Mouse (Mus musculus) embryonic facial prominence, embryonic 13.5 days (tissue): ENCODE measurements around the gene Gas7. TPM values are rescaled to one million over a fixed set of nuclear protein-coding genes. Genes with fewer than 3 reads are reported as not detected.
A peak's percentile ranks its signal among the peaks of the same experiment; 100 is the strongest.

Source experiments
- ATAC-seq: fragments of 200-750 bp; cut with Nextera tagmentation; 2 replicates; pipeline ENCODE4 v1.8.0; 2017; ENCODE audit warnings: low read depth; ENCODE audit not compliant: insufficient number of reproducible peaks, insufficient read depth, low FRiP score, low TSS enrichment
- H3K27ac ChIP-seq: fragments of 300-500 bp; sonication (generic); 2 replicates; pipeline ENCODE4 v1.5.1; 2015; ENCODE audit warnings: moderate library complexity, mild to moderate bottlenecking, inconsistent platforms
- H3K27me3 ChIP-seq: fragments of 300-500 bp; sonication (generic); 2 replicates; pipeline ENCODE4 v1.6.1; 2015; ENCODE audit warnings: mild to moderate bottlenecking, inconsistent platforms
- H3K36me3 ChIP-seq: fragments of 300-500 bp; sonication (generic); 2 replicates; pipeline ENCODE4 v1.6.1; 2015; ENCODE audit warnings: mild to moderate bottlenecking, inconsistent platforms
- H3K4me1 ChIP-seq: fragments of 300-500 bp; sonication (generic); 2 replicates; pipeline ENCODE4 v1.6.1; 2015; ENCODE audit warnings: inconsistent platforms
- H3K4me2 ChIP-seq: fragments of 300-500 bp; sonication (generic); 2 replicates; pipeline ENCODE4 v1.6.1; 2015; ENCODE audit warnings: moderate library complexity, mild to moderate bottlenecking, inconsistent platforms
- H3K4me3 ChIP-seq: fragments of 300-500 bp; sonication (generic); 2 replicates; pipeline ENCODE4 v1.5.1; 2015; ENCODE audit warnings: mild to moderate bottlenecking, inconsistent platforms
- H3K9ac ChIP-seq: fragments of 300-500 bp; sonication (generic); 2 replicates; pipeline ENCODE4 v1.6.1; 2015; ENCODE audit warnings: mild to moderate bottlenecking, inconsistent platforms
- H3K9me3 ChIP-seq: fragments of 300-500 bp; sonication (generic); 2 replicates; pipeline ENCODE4 v1.6.1; 2016; ENCODE audit warnings: inconsistent platforms
- WGBS: fragments of 180-500 bp; shearing (Covaris S2); methylation state at CpG from one replicate; pipeline ENCODE4 v1.1.7; 2015; ENCODE audit warnings: mixed read lengths; 5-methylcytosine and 5-hydroxymethylcytosine counted together
- polyA plus RNA-seq: library from polyadenylated mRNA; unstranded; fragments of >200 nt; fragmentation: Nextera tagmentation; extraction: Ambion mirVana; gene quantifications from 2 replicates; pipeline ENCODE4 v1.2.1, GENCODE M21; 2015

Gas7 gene
- 9.3 and 11.9 TPM in 2 replicates for polyA plus RNA-seq

DNA sequence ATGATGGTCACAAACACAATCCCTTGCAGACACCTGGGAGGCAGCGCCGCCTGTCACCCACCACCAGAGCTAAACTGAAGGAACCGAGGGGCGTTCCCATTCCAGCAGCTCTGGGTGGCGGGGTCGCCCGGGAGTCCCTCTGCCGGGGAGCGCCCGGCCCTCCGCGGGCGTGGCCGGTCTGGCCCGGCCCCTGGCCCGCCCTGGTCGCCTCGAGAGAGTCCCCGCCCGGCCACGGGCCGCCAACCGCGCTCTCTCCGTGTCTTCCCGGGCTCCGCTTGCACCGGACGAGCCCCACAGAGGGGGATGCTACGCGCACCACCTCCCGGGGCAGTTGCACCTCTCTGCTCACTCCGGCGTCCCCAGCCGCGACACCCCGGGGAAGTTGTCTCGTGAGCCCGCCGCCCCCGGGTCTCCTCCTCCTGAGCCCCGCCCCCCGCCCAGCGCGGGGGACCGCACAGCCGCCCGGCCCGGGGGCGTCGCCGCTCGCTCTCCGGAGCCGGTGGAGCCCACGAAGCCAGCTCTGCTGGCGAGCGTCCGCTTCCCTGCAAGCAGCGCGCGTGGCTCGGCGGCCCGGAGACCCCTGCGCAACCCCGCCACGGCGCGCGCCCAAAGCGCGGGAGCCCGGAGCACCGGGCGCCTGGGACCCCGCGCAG lies at the start of gene Gas7:
Gene Gas7 (plus strand): TSS at position 564 of the 653 bp plus-strand sequence.
- no peak within 1 kb of the TSS for H3K27ac ChIP-seq
- H3K27me3 ChIP-seq: peaks cover 39% of the 10 kb centered on the region

DNA sequence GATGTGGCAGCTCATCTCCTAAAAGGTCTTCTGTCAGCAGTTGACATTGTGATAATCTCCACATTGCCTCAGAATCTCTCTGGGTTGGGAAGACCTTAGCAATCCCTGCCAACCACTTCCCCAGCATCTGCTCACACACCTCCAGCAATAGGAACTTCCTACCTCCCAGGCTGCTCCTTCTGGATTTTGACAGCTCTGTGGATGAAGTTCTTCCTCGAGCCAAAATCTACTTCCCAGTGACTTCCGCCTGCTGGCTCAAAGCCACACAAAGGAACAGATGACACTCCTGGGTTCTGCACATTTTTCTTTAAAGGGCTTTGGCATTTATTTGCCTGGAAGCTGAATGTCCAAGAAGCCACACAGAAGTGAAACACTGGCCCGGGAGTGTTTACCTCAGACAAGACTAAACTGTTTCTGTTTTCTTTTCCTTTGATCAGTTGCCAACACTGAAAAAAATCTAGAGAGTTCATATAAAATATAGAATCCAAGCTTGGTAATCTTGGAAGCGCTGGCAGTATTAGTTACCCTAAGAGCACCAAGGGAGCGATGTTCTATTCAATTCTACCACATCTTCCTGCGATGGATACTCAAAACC lies 40.8 kb upstream of the Gas7 start:
- Histone ChIP-seq H3K27me3 (no peaks in the 10 kb centered on the region), H3K9ac (no peak overlapping the region), H3K4me2 (no peak overlapping the region), H3K36me3 (no peaks in the 10 kb centered on the region), H3K27ac (no peak overlapping the region), H3K4me3 (no peak overlapping the region), H3K9me3 (no peaks in the 10 kb centered on the region), H3K4me1 (no peaks in the 10 kb centered on the region)
- WGBS: 69% methylated on average over 6 of the region's 6 CpGs
- ATAC-seq: no peak

More for the DNA sequence above, at the start of gene Gas7:
- H3K4me3 ChIP-seq: peak within 1 kb of the TSS; percentile 73
- peak within 1 kb of the TSS; percentile 99 for H3K4me2 ChIP-seq
- WGBS: under 1% methylated on average over 70 of the region's 78 CpGs
- peak within 1 kb of the TSS; percentile 77 for H3K9ac ChIP-seq
- ATAC-seq: peak; percentile 77
- H3K9me3 ChIP-seq: no peaks in the 10 kb centered on the region
- H3K36me3 ChIP-seq: no peaks in the 10 kb centered on the region
- peaks cover 6% of the 10 kb centered on the region; the same call in 1 of the 2 replicates for H3K4me1 ChIP-seq

DNA sequence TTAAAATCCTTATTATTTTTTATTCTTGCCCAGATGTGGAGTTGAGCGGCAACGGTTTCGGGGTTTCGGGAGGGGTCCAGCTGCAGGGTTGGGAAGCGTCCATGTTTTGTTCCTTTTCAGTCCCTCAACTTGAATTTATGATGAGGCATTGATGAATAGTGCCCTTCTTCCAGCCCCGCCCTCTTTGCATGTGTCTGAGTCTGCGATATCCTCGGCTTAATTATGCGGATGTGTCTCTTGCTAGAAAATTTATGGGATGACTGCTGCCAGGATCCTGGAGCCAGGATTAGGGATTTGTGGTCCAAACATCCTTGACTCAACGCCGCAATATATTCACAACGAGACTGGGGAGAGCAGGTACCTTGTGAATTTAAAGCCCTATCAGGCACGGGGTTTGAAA lies 31.7 kb upstream of the Gas7 start:
- ATAC-seq: no peak
- Histone ChIP-seq H3K9me3 (no peaks in the 10 kb centered on the region), H3K9ac (no peak overlapping the region), H3K4me1 (no peaks in the 10 kb centered on the region), H3K4me2 (no peak overlapping the region), H3K36me3 (no peaks in the 10 kb centered on the region), H3K27ac (no peak overlapping the region), H3K4me3 (no peak overlapping the region), H3K27me3 (no peaks in the 10 kb centered on the region)
- 81% methylated on average over 13 of the region's 13 CpGs for WGBS

DNA sequence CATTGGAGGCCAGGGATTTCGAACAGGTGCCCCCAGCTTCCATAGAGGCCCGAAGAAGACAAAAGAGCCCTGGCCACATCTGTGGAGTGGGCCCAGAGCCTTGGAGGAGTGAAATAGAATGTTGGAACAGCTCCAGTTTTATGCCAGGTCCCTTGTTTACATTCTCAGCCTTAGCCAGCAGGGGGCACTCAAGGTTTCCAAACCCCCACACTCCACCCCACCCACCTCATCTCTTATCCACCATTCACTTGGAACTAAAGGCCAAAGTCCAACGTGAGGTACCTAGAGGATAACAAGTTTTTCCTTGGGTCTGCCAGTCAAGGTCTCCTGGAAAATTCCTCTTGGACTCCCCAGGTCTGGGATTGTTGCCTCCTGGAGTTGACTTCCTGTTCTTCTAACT lies 27.0 kb upstream of the Gas7 start:
- WGBS: 39% methylated on average over 3 of the region's 3 CpGs
- Histone ChIP-seq H3K27me3 (no peaks in the 10 kb centered on the region), H3K4me3 (no peak overlapping the region), H3K27ac (no peak overlapping the region), H3K4me1 (peaks cover 7% of the 10 kb centered on the region; the same call in 1 of the 2 replicates), H3K36me3 (no peaks in the 10 kb centered on the region), H3K9me3 (no peaks in the 10 kb centered on the region), H3K4me2 (no peak overlapping the region), H3K9ac (no peak overlapping the region)
- ATAC-seq: no peak

DNA sequence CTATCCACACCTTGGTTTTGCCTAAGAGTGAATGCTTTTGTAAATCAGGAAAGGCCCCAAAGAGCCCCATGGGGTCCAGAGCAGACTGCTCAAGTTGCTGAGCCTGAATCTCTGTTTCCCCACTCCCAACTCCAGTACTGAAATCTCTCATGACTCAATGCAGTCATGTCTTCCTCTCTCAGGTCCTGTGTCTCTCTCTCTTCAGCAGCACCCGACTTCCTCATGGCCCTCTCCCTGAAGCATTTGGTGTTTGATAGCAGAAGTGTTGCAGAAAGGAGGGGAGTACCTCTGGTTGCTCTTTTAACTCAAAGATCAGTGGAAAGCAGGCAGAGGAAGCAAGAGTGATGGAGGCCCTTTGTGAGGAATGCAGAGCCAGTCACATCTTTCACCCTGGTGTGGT lies 25.4 kb upstream of the Gas7 start:
- H3K9ac ChIP-seq: no peak overlapping the region
- H3K27me3 ChIP-seq: no peaks in the 10 kb centered on the region
- H3K36me3 ChIP-seq: no peaks in the 10 kb centered on the region
- WGBS: 58% methylated on average over 1 of the region's 1 CpGs
- no peaks in the 10 kb centered on the region for H3K9me3 ChIP-seq
- no peak for ATAC-seq
- peaks cover 7% of the 10 kb centered on the region; the same call in 1 of the 2 replicates for H3K4me1 ChIP-seq
- H3K4me2 ChIP-seq: no peak overlapping the region
- no peak overlapping the region for H3K27ac ChIP-seq
- H3K4me3 ChIP-seq: no peak overlapping the region

DNA sequence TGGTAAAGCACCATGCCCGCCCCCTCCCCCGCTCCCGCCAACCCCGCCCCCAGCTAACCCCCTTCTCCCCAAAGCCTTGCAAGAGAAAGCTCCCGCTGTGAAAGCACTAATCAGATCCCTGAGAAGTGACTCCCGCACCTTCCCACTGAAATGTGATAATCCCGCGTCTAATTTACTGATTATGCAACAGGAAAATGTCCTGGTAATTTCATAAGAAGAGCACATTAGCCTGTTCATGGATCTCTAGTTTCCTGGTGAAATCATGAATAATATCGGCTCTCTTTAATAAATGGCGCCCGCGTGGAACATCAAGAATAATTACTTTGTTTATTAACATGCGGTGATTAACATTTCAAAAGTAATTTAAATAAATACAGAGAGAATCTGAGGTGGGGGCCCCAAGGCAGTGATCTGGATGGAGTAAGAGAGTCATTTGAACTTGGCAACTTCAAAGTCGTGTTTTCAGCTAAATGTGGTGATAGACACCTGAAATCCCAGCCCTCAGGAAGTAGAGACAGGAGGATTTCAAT lies 24.1 kb upstream of the Gas7 start:
- Histone ChIP-seq H3K4me1 (peaks cover 7% of the 10 kb centered on the region; the same call in 1 of the 2 replicates), H3K27ac (no peak overlapping the region), H3K9ac (no peak overlapping the region), H3K27me3 (no peaks in the 10 kb centered on the region), H3K4me3 (no peak overlapping the region), H3K9me3 (no peaks in the 10 kb centered on the region), H3K4me2 (peak overlapping the region; percentile 26), H3K36me3 (no peaks in the 10 kb centered on the region)
- whole genome bisulfite sequencing: 28% methylated on average over 14 of the region's 14 CpGs
- no peak for ATAC-seq

DNA sequence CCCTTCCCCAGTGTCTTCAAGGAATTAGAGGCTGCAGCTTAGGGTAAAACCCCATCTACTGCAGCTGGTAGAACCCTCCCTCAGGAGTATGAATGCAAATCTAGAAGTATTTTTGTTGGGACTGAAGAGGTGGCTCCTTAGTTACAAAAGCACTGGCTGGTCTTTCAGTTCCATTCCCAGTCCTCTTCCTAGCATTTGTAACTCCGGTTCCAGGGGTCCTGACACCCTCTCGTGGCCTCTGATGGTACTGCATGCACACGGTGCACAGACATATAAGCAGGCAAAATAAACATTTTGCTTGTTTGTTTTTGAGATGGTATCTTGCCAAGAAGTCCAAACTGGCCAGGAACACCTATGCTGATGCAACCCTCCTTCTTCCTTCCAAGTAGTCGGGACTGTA lies 23.4 kb upstream of the Gas7 start:
- ATAC-seq: no peak
- no peak overlapping the region for H3K4me2 ChIP-seq

DNA sequence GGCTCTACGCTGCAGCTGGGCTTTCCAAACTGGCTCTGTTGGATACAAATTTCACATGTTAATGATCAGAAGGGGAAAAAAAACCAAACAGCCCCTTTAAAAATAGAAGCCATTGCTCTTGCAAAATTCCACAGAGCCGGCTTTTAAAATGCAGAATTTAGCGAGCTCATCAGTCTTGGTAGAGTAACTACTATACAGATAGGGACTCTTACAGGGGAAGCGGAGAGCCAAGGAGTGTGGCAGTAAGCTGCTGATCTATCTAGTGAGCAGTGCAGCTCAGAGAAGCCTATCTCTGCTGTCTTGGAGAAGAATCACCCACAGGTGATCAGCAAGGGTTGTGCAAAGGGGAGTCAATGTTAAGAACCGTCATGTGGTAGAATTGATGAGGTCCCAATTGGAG lies 21.5 kb upstream of the Gas7 start:
- H3K9ac ChIP-seq: no peak overlapping the region
- H3K4me2 ChIP-seq: no peak overlapping the region
- no peak overlapping the region for H3K27ac ChIP-seq
- no peaks in the 10 kb centered on the region for H3K36me3 ChIP-seq
- H3K27me3 ChIP-seq: no peaks in the 10 kb centered on the region
- ATAC-seq: no peak
- no peaks in the 10 kb centered on the region for H3K9me3 ChIP-seq
- H3K4me1 ChIP-seq: peaks cover 7% of the 10 kb centered on the region; the same call in 1 of the 2 replicates
- WGBS: 88% methylated on average over 5 of the region's 5 CpGs
- H3K4me3 ChIP-seq: no peak overlapping the region

More for the DNA sequence above, 23.4 kb upstream of the Gas7 start:
- no peak overlapping the region for H3K27ac ChIP-seq
- H3K9ac ChIP-seq: no peak overlapping the region
- H3K36me3 ChIP-seq: no peaks in the 10 kb centered on the region
- H3K4me1 ChIP-seq: peaks cover 7% of the 10 kb centered on the region; the same call in 1 of the 2 replicates
- no peak overlapping the region for H3K4me3 ChIP-seq
- no peaks in the 10 kb centered on the region for H3K9me3 ChIP-seq
- 65% methylated on average over 4 of the region's 4 CpGs for WGBS
- H3K27me3 ChIP-seq: no peaks in the 10 kb centered on the region

DNA sequence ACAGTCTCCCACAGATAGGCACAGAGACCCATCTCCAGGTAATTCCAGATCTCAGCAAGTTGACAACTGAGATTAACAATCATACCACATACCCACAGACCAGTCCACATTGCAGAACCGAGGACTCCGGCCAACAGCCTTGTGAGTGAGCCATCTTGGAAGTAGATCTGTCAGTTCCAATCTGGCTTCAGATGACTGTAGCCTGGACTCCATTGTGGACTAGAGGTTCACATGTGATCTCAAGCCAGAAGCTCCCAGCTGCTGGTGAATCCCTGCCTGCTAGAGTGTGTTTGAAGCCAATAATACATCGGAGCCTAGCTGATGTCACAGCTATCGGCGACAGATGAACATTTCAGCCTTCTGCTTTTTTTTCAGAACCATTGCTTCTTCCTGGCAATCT lies 16.5 kb upstream of the Gas7 start:
- Histone ChIP-seq H3K36me3 (no peaks in the 10 kb centered on the region), H3K27me3 (no peaks in the 10 kb centered on the region), H3K4me3 (no peak overlapping the region), H3K4me1 (no peaks in the 10 kb centered on the region), H3K9me3 (no peaks in the 10 kb centered on the region), H3K9ac (no peak overlapping the region), H3K4me2 (no peak overlapping the region), H3K27ac (no peak overlapping the region)
- 92% methylated on average over 5 of the region's 5 CpGs for WGBS
- ATAC-seq: no peak

DNA sequence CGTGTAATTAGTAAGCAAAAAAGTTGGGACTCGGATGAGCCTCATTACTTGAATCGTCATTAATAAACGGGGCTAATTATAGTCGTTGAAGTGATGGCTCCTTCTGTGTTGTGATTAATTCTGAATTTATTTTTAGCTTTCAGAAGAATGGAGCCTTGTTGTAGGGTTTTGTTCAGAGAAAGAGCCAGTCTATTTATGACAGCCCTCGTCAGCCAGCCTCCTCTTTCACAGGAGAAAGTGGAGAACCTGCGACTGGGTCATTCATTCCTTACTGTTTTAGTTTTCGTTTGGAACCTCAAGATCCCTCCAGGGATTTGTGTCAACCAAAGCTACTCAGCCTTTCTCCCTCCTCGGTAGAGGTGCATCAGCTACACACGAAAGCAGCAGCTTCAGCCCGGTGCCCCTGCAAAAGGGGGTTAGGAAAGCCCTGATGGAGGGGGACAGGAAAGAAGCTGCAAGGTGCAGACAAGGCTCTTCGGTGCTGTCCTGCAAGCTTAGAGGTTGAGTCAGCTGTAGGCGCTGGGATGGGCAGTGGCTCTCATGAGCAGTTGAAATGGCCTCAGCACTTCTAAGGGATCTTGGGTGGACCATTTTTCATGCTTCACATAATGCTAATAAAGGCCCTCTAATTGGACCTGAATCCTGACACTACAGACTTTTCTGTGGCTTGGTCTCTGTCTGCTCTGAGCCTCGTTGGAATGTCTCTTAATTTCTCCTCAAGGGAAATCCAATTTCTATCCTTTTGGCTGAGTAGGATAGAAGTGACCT lies 10.0 kb upstream of the Gas7 start:
- no peak overlapping the region for H3K4me2 ChIP-seq
- H3K27me3 ChIP-seq: no peaks in the 10 kb centered on the region
- no peaks in the 10 kb centered on the region for H3K36me3 ChIP-seq
- no peaks in the 10 kb centered on the region for H3K4me1 ChIP-seq
- no peak overlapping the region for H3K9ac ChIP-seq
- 52% methylated on average over 14 of the region's 14 CpGs for WGBS
- ATAC-seq: no peak
- H3K9me3 ChIP-seq: no peaks in the 10 kb centered on the region
- no peak overlapping the region for H3K4me3 ChIP-seq
- no peak overlapping the region for H3K27ac ChIP-seq

DNA sequence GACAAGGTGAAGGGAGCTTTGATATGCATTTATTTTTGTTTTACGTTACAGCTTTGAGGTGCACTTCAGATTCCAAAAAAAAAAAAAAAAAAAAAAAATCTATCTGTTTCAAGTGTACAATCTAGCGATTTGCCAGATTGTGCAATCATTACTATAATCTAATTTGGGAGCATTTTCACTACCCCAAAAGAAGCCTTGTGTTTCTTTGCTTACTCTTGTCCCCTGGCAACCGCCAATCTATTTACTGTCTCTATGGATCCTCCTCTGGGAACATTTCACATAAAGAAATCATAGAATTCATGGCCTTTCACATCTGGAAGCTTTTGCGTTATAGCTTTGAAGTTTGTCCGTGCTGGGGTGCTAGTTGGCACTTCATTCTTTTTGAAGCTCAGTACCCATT lies 3.7 kb upstream of the Gas7 start:
- Histone ChIP-seq H3K9ac (no peak overlapping the region), H3K9me3 (no peaks in the 10 kb centered on the region), H3K4me3 (no peak overlapping the region), H3K27me3 (peaks cover 24% of the 10 kb centered on the region), H3K4me1 (peaks cover 6% of the 10 kb centered on the region; the same call in 1 of the 2 replicates), H3K27ac (no peak overlapping the region), H3K4me2 (no peak overlapping the region), H3K36me3 (no peaks in the 10 kb centered on the region)
- ATAC-seq: no peak
- WGBS: 60% methylated on average over 5 of the region's 5 CpGs
